10 mouse cellular contexts compared by ENCODE assay signal in genomic region chrX:56839369-56839768, GRCm38 (mm10). TPM values are rescaled to one million over a fixed set of nuclear protein-coding genes. Genes with fewer than 3 reads are reported as not detected.
DNase-seq lines count a peak whose midpoint lies in the region; ATAC-seq lines count a peak whose summit lies in the region.
"Had no signal": no experiment of that assay in that cellular context is flagged by ENCODE, and none has a peak within 500 bp of the region (broad histone marks: within the 10 kb centered on the region; RNA-seq: fewer than 3 reads in every experiment).

No protein-coding gene starts in this region.

- no peaks in the 10 kb centered on the region for H3K9me3 ChIP-seq in kidney, embryonic 15.5 days (replicated peaks)

- no peak overlapping the region for H3K4me3 ChIP-seq in kidney, embryonic 15.5 days (replicated peaks)

- no peak overlapping the region for H3K4me2 ChIP-seq in kidney, embryonic 15.5 days

- ATAC-seq in kidney, embryonic 15.5 days (replicated peaks; ENCODE audit: low FRiP score): no peak

- no peak overlapping the region for H3K27ac ChIP-seq in kidney, embryonic 15.5 days

- H3K9ac ChIP-seq in kidney, embryonic 15.5 days: no peak overlapping the region

- DNase-seq in adrenal gland, adult 18-20 months (ENCODE audit: low spot score in 2 of 2): peak; percentile 3 to 18
- DNase-seq in adrenal gland, postnatal 25 days: no peak
- peak; percentile 4 to 5 for DNase-seq in kidney, adult 8-10 months
- peak; percentile 19 for DNase-seq in 416B (ENCODE audit: low read depth)
- peak; percentile 46 to 60 for DNase-seq in cerebellum, postnatal 10 days
- peak; percentile 38 to 41 for DNase-seq in kidney, postnatal 36 days
- DNase-seq in ovary, postnatal 10 days (ENCODE audit: low spot score): no peak

- H3K4me1 ChIP-seq in kidney, embryonic 15.5 days: no peaks in the 10 kb centered on the region

- no peaks in the 10 kb centered on the region for H3K27me3 ChIP-seq in kidney, embryonic 15.5 days

- H3K36me3 ChIP-seq in kidney, embryonic 15.5 days: no peaks in the 10 kb centered on the region

RNA-seq across cellular contexts. Expression of gene Map7d3, which starts 17.2 kb away (rescaled TPM):
- 1 to 10 TPM; 1.1 to 1.3 TPM for total RNA-seq in adrenal gland, adult 18-20 months (2021)
- total RNA-seq in adrenal gland, postnatal 25 days (2021): 1.3 and 1.5 TPM in 2 replicates
- 2.0 and 2.5 TPM in 2 replicates for polyA plus RNA-seq in kidney, embryonic 15.5 days (2015; fragmentation: Nextera tagmentation; extraction: Ambion mirVana)
- polyA plus RNA-seq: spleen, adult 2 months had no signal

RNA-seq across cellular contexts. Expression of gene Adgrg4, which starts 30.6 kb away (rescaled TPM):
- not detected for total RNA-seq in adrenal gland, adult 18-20 months (2021)
- total RNA-seq in adrenal gland, postnatal 25 days (2021): not detected in 2 replicates
- not detected in 2 replicates for polyA plus RNA-seq in kidney, embryonic 15.5 days (2015; fragmentation: Nextera tagmentation; extraction: Ambion mirVana)
- polyA plus RNA-seq: liver, embryonic 16.5 days; spleen, adult 2 months had no signal

Comparison
In these comparisons a context has a peak if more than half of its experiments do, and no peak if none do; other contexts are left out.
1. DNase-seq: peak in adrenal gland, adult 18-20 months (2 of 2), kidney, adult 8-10 months (2 of 2), 416B (single experiment), cerebellum, postnatal 10 days (2 of 2) and kidney, postnatal 36 days (2 of 2); none in adrenal gland, postnatal 25 days (single experiment) and ovary, postnatal 10 days (single experiment).